In genomic region chr14:7026781-7027749, GRCm38 (mm10) we compare ENCODE assay signal across 9 mouse cellular contexts. TPM values are rescaled to one million over a fixed set of nuclear protein-coding genes. Genes with fewer than 3 reads are reported as not detected.
A peak's percentile ranks its signal among the peaks of the same experiment; 100 is the strongest.
DNase-seq lines count a peak whose midpoint lies in the region; ATAC-seq and TF ChIP-seq lines count a peak whose summit lies in the region.
"Not testable (repeated sequence)": the region's sequence is repeated elsewhere in the genome, so short reads cannot be mapped to it uniquely, and the experiment has no call there.
"Had no signal": no experiment of that assay in that cellular context is flagged by ENCODE, and none has a peak within 500 bp of the region (broad histone marks: within the 10 kb centered on the region; RNA-seq: fewer than 3 reads in every experiment).

Gm10406 (minus strand) TSS chr14:7027449.

- not testable (repeated sequence) for H3K27me3 ChIP-seq in forebrain, embryonic 13.5 days; heart, embryonic 14.5 days (ENCODE audit: control insufficient read depth, insufficient read depth, low read length); kidney, adult 2 months (replicated peaks; ENCODE audit: control insufficient read depth, insufficient read depth, low read length)

- not testable (repeated sequence) for ATAC-seq in forebrain, embryonic 13.5 days; heart, embryonic 14.5 days (ENCODE audit: insufficient number of reproducible peaks, insufficient read depth, low FRiP score, low read depth)

- peak within 1 kb of the TSS; percentile 84 for H3K4me2 ChIP-seq in forebrain, embryonic 13.5 days
- H3K4me2 ChIP-seq in heart, embryonic 14.5 days (ENCODE audit: low read length) = peak within 1 kb of the TSS; percentile 67

- not testable (repeated sequence) for H3K36me3 ChIP-seq in forebrain, embryonic 13.5 days (ENCODE audit: poor library complexity, severe bottlenecking); heart, embryonic 14.5 days (ENCODE audit: control insufficient read depth, insufficient read depth, low read length); kidney, adult 2 months (ENCODE audit: control insufficient read depth, insufficient read depth, low read length)

- WGBS in forebrain, embryonic 13.5 days = 1% methylated on average over 44 of the region's 70 CpGs
- WGBS in heart, embryonic 14.5 days = 1% methylated on average over 36 of the region's 70 CpGs
- WGBS in kidney, adult 2 months = 1% methylated on average over 57 of the region's 70 CpGs

- H3K4me3 ChIP-seq in forebrain, embryonic 13.5 days = peak within 1 kb of the TSS; percentile 52
- peak within 1 kb of the TSS; percentile 36 to 47 for H3K4me3 ChIP-seq in heart, embryonic 14.5 days (ENCODE audit: control insufficient read depth in 1 of 2, insufficient read depth in 1 of 2, low read depth in 1 of 2, low read length in 2 of 2)
- peak within 1 kb of the TSS; percentile 31; the same call in 1 of the 2 replicates for H3K4me3 ChIP-seq in kidney, adult 2 months (ENCODE audit: insufficient read depth, low read depth, low read length)

- TF ChIP-seq POLR2A in kidney, adult 2 months (IDR thresholded peaks at IDR 0.05; ENCODE audit: low read depth, low read length) = not testable (repeated sequence)

- intact Hi-C loops in left cerebral cortex, postnatal 25 days (cut with DNase I) = not testable (repeated sequence)

- H3K9ac ChIP-seq in forebrain, embryonic 13.5 days = peak within 1 kb of the TSS; percentile 73
- H3K9ac ChIP-seq in heart, embryonic 14.5 days (ENCODE audit: low read length) = not testable (repeated sequence)

- not testable (repeated sequence) for H3K4me1 ChIP-seq in forebrain, embryonic 13.5 days; heart, embryonic 14.5 days (ENCODE audit: control insufficient read depth in 2 of 2, insufficient read depth in 2 of 2, low read length in 2 of 2); kidney, adult 2 months (ENCODE audit: control insufficient read depth, insufficient read depth, low read length)

- H3K9me3 ChIP-seq in forebrain, embryonic 13.5 days (replicated peaks); heart, embryonic 14.5 days (ENCODE audit: control insufficient read depth, low read length): not testable (repeated sequence)

- not testable (repeated sequence) for TF ChIP-seq CTCF in kidney, adult 2 months (conservative IDR thresholded peaks at IDR 0.05; ENCODE audit: insufficient read depth, insufficient read length, low read depth, low read length)

- H3K27ac ChIP-seq in forebrain, embryonic 13.5 days; heart, embryonic 14.5 days (replicated peaks in 1 of 2; ENCODE audit: control insufficient read depth in 1 of 2, insufficient read depth in 1 of 2, low read depth in 2 of 2, low read length in 2 of 2); kidney, adult 2 months (ENCODE audit: insufficient read depth, low read depth, low read length): not testable (repeated sequence)

- DNase-seq in adrenal gland, postnatal 36 days = peak; percentile 30 to 32
- DNase-seq in kidney, adult 2 months = peak; percentile 30
- peak; percentile 18 to 23 for DNase-seq in left cerebral cortex, postnatal 25 days (ENCODE audit: low spot score in 2 of 2)
- peak; percentile 16 for DNase-seq in lung, postnatal 36 days
- DNase-seq in retina, postnatal 7 days (ENCODE audit: low read depth, low spot score) = peak; percentile 1
- DNase-seq in urinary bladder, postnatal 25 days (ENCODE audit: low spot score) = peak; percentile 9

RNA-seq across cellular contexts. Expression of gene Gm10406, which starts in this region (rescaled TPM):
- total RNA-seq in adrenal gland, postnatal 36 days (2021) = under 1 TPM in 1 of 2 experiments, not detected in 1; 0.20 TPM
- polyA plus RNA-seq in forebrain, embryonic 13.5 days (2015; fragmentation: Nextera tagmentation; extraction: Ambion mirVana) = 2.0 and 2.4 TPM in 2 replicates
- polyA plus RNA-seq in heart, embryonic 14.5 days (2014; fragmentation: Nextera tagmentation; extraction: Ambion mirVana) = 0.20 and 0.28 TPM in 2 replicates
- polyA plus RNA-seq in kidney, adult 2 months (2012; rRNA removed) = not detected in 2 replicates
- total RNA-seq in left cerebral cortex, postnatal 25 days (2021) = under 1 TPM; 0.39 to 0.60 TPM
- polyA plus RNA-seq: erythroblast, embryonic 14.5 days had no signal

Comparison
In these comparisons a context has a peak if more than half of its experiments do, and no peak if none do; other contexts are left out.
1. Peak in DNase-seq in adrenal gland, postnatal 36 days; RNA of the gene not detected or under 1 TPM.
2. Peak in DNase-seq and H3K4me3 ChIP-seq in kidney, adult 2 months; RNA of the gene not detected or under 1 TPM.
3. Peak in DNase-seq in left cerebral cortex, postnatal 25 days; RNA of the gene not detected or under 1 TPM.